Mouse (Mus musculus): Measurements from ENCODE around the gene Rbm43.

GRCm38 (mm10) chr2:51953648-51954204 is 18.8 kb upstream of the Rbm43 start:
- TF ChIP-seq CTCF (IDR thresholded peaks at IDR 0.05; ENCODE audit: borderline replicate concordance, extremely low read depth, insufficient read depth, insufficient read length) (no peak), POLR2A (IDR thresholded peaks at IDR 0.05; ENCODE audit: borderline replicate concordance, extremely low read depth, insufficient read depth, insufficient read length, poor library complexity, severe bottlenecking) (no peak)
